Mouse (Mus musculus) stomach, postnatal 0 days (tissue): ENCODE data around the gene Rad18.

ENCODE experiments used
- CTCF ChIP-seq: IDR thresholded peaks from 2 replicates; pipeline ENCODE4 v1.5.1; 2016; ENCODE audit warnings: antibody characterized with exemption, low read depth, mild to moderate bottlenecking, moderate library complexity
- EP300 ChIP-seq: optimal IDR thresholded peaks from 2 replicates; pipeline ENCODE3; 2016; ENCODE audit warnings: antibody characterized with exemption

GRCm38 (mm10) chr6:112632071-112632470, 64.4 kb downstream of the Rad18 start:
- TF ChIP-seq CTCF (no peak), EP300 (no peak)
